Mouse (Mus musculus): ENCODE results near the gene Spaar. TPM values are rescaled to one million over a fixed set of nuclear protein-coding genes. Genes with fewer than 3 reads are reported as not detected.
"Not testable (repeated sequence)": the region's sequence is repeated elsewhere in the genome, so short reads cannot be mapped to it uniquely, and the experiment has no call there.

The Spaar gene
- total RNA-seq, 4 experiments from 2014 or later, result 1.6 to 2.3 (median 1.9) TPM

DNA sequence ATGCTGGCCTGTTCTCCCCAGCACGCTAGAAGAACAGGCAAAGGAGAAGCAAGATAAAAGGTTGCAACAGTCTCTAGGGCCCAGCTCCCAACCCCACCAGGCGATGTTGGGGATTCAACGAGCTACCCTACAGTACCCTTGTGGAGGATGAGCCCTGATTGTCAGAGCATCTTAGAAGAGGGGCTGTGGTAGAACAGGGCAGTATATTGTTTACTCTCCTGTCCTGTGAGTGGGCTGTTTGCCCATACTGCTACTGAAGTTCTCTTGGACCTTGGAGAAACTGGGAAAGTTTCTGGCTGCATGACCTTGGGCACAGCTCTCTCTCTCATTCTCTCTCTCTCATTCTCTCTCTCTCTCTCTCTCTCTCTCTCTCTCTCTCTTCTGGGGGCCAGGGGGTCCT is 708 bp upstream of the Spaar start:
- DNase-seq, result no peak

DNA sequence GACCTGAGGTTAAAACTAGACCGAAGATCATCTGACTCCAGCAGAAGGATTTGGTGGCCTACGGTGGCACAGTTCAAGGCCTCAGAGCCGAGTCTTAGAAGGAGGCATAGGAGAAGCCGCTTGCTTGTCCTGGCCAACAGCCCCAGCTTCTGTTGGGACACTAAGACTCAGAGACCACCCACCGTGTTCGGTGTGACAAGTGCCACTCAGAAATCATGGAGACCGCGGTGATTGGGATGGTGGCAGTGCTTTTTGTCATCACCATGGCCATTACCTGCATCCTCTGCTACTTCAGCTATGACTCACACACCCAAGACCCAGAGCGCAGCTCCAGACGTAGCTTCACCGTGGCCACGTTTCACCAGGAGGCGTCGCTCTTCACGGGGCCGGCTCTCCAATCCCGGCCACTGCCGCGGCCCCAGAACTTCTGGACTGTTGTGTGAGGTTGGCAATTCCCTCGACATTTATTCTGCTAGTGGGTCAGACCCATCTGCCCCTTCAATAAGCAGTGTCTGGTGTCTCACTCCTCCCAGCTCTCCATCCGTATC is 990 bp downstream of the Spaar start:
- DNase-seq, result no peak

DNA sequence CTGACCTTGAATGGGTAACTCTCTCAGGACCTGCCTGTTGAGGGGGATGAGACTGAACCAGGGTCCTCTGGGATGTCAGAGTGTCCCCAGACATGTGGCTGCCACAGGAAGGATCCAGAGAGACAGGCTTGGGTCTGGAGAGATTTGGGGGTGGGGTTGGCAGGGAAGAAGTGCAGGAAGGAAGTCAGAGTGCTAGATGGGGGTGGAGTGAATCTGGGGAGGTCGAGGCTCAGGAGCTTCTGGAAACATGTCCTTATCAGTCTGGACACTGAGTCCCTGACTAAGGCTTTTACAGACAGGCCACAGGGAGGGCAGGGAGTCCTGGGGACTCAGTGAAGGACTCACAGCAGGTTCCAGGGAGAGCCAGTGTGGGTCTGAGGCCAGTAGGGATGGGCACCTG is 2.3 kb downstream of the Spaar start:
- no peak for DNase-seq

DNA sequence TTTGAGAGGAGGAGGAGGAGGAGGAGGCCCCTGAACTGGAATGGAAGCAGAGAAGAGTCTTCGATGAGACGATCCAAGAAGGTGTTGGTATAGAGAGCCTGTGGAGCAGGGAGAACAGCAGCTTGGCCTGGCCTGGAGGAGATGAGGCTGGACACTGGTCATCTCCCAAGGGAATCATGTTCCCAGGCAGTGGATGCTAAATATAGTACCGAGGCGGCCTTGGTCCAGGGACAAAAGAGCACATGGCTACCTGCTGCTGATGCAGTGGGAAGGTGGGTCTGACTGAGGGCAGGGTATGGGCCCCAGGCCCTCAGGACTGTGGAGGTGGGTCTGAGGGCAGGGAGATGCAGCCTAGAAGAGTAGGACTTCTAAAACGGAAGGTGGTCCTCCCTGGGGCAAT is 3.4 kb downstream of the Spaar start:
- DNase-seq, result no peak

DNA sequence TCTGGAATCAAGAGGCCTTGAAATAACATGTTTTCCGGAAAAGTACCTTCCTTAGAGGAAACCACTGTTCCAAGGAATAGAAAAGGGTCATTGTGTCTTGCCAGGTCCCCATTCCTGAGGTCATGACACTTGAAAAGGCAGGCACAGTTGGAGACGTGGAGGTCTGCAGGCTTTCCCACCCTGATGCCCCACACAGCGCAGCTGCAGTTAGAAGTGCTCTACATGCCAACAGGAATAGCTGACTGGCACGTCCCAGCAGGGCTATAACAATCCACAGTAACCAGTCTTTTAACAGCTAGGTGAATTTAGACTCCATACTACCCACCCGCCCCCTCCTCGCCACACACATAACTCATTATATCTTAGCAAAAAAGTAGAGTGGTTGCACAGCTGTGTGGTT is 7.3 kb downstream of the Spaar start:
- no peak for DNase-seq

DNA sequence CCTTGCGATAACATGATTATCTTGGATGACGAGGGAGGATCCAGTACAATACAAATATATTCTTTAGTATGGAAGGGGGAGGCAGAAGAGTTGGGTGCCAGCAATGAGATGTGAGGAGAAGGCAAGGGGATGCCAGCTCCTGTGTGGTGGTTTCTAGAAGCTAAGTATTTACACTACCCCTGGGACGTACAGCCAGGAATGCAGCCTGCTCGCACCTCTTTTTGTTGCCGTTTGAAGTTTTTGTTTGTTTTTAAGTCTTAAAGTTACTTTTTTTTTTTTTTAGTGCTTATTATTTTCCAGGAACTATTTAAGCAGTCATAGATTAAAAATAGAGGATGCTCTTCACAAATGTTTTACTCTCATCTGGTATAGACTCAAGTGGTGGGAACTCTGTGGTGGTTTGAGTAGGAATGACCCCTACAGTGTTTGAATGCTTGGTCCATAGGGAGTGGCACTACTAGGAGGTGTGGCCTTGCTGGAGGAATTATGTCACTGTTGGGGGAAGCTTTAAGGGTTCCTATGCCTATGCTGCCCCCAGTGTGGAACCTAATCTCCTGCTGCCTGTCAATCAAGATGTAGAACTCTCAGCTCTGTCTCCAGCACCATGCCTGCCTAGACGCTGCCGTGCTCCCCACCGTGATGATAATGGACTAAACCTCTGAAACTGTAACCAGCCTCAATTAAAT is 9.3 kb downstream of the Spaar start:
- DNase-seq, result no peak

DNA sequence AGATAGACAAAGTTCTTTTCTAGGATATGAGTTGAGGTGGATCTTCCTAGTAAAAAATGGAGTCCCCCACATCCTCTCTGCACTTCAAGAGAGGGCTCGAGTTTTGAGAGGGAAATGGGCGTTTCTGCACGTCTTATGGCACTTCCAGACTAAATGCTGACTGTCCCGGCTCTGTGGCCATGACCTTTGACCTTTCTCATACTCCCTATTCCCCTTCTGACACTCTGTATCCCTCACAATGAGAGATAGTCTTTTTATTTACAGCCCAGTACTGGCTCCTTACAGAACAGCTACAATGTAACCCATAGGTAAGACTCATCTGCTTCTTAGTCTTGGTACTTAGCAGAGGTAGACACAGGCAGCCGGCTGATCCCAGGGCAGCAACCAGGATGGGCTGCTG is 11.7 kb downstream of the Spaar start:
- no peak for DNase-seq

DNA sequence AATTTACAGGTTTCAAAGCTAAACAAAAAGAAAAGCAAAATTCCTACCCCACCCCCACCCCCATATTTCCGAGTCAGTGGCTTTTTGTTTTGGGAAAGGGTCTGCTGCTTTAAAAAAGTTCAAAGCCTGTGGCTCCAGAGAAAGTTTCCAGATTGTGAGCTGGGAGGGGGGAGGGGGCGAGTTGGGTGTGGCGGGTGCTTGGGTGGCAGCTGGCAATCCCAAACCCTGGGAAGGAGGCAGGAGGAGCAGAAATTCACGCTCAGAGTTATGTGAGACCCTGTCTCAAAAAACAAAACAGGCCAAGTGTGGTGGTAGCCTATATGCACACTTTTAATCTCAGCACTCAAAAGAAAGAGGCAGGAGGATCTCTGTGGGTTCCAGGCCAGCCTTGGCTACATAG is 12.8 kb downstream of the Spaar start:
- DNase-seq, result no peak

DNA sequence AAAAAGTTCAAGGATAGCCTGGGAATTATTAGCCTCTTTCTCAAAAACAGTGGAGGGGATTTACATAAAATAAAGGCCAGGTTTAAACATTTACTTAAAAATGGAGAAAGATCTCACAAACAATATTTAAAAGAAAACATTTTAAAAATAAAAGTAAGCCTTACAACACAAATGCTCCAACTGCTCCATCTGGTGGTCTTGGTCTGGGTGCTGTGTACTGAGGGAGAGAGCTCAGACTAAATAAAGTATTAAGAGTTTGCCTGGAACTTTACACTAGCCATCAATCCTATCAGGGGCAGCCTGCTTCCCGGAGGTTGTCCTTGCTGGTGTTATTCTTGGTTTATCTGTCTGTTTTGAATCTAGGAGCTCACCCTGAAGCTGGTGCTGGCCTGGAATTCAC is 13.3 kb downstream of the Spaar start:
- no peak for DNase-seq

DNA sequence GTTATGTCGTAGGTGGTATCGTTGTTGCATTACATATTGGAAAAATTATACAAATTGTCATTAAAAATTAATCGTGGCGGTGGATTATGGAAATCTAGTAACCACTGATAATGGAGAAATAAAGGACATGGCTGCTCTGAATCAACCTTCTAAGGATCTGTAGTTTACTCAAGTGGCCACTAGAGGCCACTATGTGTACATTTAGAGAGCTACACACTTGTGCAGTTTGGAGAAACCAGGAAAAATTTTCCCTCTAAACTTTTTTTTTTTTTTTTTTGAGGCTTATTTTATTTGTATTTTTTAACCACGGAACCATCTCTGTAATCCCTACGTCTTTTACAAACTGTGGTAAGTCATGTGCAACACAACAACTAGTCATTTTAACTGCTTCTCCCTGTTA is 15.4 kb downstream of the Spaar start:
- no peak for DNase-seq

DNA sequence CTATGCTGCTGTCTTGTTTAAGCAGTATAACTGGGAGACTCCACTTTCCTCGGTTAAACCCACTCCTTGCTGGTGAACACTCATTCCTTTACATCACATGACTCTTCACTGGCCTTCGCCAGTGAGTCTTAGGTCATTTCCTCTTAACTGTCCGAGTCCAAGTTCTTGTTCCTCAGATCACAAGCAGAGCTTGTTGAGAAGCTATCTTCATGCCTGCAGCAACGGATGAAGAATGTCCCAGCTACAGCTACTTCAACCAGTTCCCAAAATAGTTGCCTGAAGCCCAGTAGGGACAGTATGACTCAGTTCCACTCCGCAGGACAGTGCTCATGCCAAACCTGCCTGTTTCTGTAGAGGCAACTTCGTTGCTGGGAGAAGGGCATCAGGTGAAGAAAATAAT is 27.4 kb downstream of the Spaar start:
- no peak for DNase-seq

DNA sequence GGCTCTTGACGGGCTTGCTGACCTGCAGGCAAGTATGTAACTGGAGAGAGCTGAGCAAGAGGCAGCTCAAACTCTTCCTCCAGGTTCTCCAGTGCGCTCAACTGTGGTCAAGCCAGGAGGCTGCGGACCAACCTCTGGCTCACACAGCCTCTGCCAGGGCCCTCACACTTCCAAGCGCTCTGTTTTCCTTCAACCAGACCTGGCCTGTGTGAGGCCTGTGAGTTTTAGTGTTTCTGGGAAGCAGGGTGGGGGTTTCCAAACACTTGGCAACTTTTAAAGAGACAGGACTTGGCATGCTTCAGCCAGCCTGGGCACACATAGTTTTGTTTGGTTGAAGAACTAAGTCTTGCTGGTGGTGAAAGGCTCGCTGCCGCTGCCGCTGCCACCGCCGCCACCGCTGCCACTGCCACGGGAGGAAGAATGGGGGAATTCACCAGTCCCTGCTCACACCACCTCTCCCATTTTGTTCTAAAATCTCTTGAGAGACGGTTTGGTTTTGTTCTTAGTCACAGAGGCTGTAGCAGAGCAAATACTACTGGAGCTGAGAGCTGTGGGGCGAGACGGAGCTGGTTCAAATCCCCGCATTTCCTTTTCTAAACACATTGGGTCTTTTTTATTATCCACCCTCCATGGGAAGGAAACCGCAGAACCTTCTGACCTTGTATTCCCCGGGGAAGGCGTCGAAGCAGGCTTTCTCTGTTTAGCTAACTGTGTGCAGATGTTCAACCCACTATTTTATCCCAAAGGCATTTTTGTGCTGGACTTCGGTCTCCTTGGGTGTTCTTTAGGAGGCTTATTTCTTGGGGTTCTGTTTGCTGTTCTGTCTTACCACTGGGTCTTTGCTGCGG is 30.0 kb downstream of the Spaar start:
- DNase-seq, result no peak

DNA sequence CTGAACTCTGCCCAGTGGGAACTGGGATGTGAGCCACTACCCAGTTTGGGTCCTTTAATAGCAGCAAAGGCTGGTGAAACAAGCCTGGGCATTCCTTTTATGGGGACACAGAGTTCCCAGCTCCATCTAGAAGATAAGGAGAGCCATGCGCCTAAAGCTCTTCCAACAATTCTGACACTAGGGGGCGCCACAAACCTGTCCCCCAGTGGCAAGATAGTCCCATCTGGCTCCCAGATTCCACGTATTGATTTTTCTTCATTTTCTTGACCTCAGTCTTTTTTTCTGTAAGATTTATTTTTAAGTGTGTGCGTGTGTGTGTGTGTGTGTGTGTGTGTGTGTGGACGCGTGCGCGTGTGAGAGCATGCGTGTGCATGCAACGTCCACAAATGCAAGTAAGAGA is 30.6 kb downstream of the Spaar start:
- no peak for DNase-seq

DNA sequence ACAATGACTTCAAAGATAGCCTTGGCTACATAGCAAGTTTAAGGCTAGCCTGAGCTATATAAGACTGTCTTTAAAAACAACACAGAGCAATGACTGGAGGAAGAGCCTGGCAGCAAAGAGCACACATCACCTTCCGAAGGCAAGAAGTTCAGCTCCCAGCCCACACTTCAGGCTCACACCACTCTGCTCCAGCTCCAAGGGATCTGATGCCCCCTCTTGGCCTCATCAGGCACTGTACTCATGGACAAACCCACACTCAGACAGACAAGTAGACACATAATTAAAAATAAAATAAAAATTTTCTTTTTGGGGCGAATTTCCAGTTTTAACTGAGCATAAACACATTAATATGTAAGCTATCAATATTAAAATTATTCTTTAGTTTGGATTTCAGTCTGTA is 31.5 kb downstream of the Spaar start:
- no peak for DNase-seq

DNA sequence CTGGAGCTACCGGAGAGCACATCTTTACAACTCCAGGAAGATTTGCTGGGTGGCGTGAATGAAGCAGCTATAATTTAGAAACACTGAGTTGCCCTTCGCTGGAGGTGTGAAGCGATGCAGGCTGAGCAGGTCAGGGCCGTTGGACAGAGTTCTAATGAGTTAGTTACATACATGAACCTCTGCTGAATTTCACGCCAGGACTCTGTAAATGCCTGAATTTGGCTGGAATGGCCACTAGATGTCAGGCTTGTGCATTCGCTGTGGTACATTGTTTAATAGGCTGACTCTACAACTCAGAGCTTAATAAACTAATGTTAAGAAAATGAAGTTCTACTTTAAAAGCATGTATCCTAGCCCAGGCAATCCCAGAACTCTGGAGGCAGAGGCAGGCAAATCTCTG is 33.6 kb downstream of the Spaar start:
- no peak for DNase-seq

DNA sequence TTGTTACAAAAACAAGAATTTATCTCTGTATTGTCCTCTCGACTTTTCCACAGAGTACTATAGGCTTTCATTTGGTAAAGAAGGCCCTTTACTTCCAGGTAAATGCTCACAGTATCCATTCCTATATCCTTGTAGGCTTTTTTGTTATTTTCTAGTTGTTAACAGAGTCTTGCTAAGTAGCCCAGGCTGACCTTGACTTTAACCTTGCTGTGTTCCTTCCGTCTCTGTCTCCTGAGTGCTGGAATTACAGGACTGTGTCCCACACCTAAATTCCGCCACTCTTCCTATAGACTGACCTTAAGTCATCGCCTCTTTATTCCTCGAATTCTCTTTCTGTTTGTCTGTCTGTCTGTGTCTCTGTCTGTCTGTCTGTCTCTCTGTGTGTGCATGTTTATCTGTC is 38.5 kb downstream of the Spaar start:
- DNase-seq, result no peak

DNA sequence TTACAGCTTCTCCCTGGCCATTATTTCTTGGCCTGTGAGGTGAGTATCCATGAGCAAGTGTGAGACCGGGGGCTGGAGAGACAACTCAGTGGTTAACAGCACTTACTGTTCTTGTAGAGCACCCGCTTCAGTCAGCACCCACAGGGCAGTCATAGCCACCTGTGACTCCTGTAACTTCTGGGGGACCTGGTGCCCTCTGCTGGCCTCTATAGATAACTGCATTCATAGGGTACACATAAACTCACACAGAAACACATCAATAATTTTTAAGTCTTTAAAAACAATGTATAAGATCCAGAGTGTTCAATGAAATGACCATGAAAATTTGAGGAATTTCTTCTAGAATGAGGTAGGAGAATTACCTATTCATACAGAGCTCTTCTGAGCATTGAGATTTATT is 39.5 kb downstream of the Spaar start:
- DNase-seq, result no peak

DNA sequence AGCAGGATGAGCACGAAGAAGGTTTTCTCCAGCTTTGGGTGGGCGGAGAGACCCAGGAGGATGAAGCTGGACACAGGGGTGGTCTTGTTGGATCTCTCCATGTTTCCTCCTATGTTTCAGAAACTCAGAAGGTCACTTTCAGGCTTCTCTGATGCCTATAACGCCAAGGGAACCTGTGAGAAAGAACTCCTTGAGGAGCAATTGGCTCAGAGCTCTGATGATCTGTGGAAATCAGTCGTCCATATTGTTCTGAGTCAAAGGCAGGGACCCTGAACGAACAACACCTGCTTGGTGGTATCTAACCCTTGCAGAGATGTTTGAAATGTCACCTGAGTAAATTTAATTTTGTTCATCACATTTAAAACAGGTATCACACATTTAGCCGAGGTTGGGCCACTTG is 41.1 kb downstream of the Spaar start, which contains the start of gene Olfr159:
TSS of gene Olfr159 (minus strand) at position 101 of the 400 bp plus-strand sequence.
- DNase-seq, result no peak

DNA sequence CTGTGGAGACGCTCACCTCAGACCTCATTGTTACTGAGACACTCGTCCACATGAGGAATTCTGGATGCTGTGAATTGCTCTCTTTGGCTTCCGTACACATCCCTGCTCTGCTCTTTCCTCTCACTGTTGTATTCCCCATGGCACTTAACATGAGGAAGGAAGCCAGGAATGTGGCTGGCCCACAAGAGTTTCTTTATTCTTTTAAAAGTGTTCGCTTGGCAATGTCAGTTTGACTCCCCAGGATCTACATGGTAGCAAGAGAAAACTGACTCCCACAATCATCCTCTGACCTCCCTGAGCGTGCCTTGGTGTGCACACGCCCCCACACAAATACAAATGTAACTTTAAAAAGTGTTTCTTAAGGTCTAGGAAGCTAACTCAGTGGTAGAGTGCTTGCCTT is 41.8 kb downstream of the Spaar start:
- DNase-seq, result no peak

DNA sequence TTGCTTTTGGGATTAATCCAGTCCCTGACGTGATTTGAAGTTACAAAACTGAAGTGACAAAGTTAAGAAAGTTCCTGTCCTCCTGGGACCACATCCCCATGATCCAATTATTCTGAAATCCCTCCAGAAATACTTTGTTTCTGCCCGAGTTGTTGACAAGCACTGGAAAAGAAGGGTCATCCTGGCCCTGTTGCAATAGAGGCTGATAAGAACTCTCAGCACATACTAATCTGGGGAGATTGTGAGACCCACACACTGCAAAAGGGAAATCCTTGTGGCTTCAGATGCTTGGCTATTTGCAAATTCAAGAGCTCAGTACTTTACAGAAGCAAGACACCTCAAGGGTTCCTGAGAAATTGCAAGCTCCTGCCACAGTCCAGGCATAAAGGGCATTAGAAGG is 42.5 kb downstream of the Spaar start:
- DNase-seq, result no peak

DNA sequence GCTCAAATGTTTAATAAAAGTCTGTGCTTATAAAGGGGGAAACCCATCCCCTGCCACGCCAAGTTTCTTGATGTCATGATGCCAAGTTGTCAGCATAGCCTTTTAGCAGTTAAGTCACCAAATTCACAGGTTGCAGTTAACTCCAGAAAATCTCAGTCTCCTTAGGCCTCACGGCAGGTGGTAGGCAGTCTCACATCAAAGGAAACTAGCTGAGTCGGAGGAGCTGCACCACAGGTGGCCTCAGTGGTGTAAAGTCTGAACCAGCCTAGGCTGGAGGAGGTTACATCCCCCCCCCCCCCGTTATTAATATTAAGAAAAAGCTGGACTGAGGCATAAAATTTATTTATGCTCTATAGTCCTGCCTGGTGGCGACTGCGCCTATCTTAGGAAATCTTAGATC is 65.5 kb downstream of the Spaar start:
- no peak for DNase-seq

DNA sequence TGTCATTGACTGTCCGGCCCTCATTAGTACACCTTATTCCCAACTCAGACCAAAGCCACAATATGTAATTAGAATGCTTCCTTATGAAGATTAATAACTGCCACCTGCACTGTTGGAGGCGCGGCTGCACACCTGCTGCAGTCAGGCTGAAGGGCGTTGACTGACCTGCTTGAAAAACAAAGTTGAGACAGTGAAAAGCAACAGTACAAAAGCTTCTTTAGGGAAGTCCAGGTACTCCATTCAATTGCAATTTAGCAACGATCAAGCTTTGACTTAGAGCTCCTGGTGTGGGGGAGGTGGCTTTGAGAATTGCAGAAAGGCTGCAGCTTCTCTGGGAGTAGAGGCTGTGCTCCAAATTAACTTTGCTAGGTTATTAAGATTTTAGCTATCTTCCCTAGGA is 66.0 kb downstream of the Spaar start:
- DNase-seq, result not testable (repeated sequence)

DNA sequence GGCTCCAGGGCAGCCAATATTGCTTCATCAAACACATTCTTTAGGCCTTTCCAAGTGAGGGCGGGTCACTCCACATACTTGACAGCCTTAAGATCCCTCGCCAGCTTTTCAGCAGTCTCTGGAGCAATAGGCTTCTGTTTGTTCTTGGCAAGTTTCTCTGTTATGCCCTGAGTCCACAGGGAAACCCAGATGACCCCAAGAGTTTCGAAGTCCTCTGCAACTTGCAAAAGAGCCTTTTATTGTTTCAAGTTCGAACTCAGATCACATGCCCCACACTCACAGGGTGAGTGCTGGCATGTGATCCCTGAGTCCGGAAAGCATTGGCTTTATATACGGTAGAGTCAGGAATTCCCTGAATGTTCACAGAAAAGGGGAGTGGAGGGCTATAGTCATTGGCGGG is 69.1 kb downstream of the Spaar start:
- peak; percentile 8 for DNase-seq
